Mouse (Mus musculus): ENCODE results near the gene Ssbp2.

GRCm38 (mm10) chr13:91471980-91472379 is 11.9 kb downstream of the Ssbp2 start:
- TF ChIP-seq CTCF (IDR thresholded peaks at IDR 0.05; ENCODE audit: borderline replicate concordance, insufficient read depth, low read depth, low read length) (no peak), POLR2A (IDR thresholded peaks at IDR 0.05; ENCODE audit: borderline replicate concordance, insufficient read depth, low read length) (no peak)
